Mouse (Mus musculus): Measurements from ENCODE around the gene Atp5g2.

GRCm38 (mm10) chr15:102635817-102636216 lies 36.3 kb downstream of the Atp5g2 start:
- no peak for TF ChIP-seq POLR2A (IDR thresholded peaks at IDR 0.05; ENCODE audit: low read depth, low read length)
- TF ChIP-seq CTCF (conservative IDR thresholded peaks at IDR 0.05; ENCODE audit: insufficient read depth, insufficient read length, low read depth, low read length), result no peak

Measured in kidney, adult 2 months (tissue).